Mouse (Mus musculus): ENCODE measurements at regions not wholly inside any gene's neighbourhood (a gene's known extent, or its start where the extent isn't known, plus 50 kb on each side); places are given as distances from the start of the nearest gene placed in this dataset.

GRCm38 (mm10) chr13:112000696-112001095 is 191.9 kb upstream of the Map3k1 start:
- TF ChIP-seq CTCF (IDR thresholded peaks at IDR 0.05; ENCODE audit: extremely low read depth, insufficient read depth, insufficient read length, insufficient replicate concordance) (no peak), POLR2A (IDR thresholded peaks at IDR 0.05; ENCODE audit: low read depth, low read length) (no peak; the same call in 1 of the 2 replicates)

Data from spleen, adult 2 months (tissue).